Mouse (Mus musculus) layer of hippocampus, postnatal 10 days (tissue): ENCODE results near the gene Gm10134. TPM values are rescaled to one million over a fixed set of nuclear protein-coding genes. Genes with fewer than 3 reads are reported as not detected.

Experiments used
- DNase-seq, 2 experiments: peaks; one replicate each; pipeline ENCODE4 v3.0.0; 2021; ENCODE audit warnings: low spot score in 2 of 2
- total RNA-seq, 2 experiments: library from RNA; stranded (reverse); gene quantifications; 2 replicates each; pipeline ENCODE4 v1.2.3; 2021

Gm10134 gene
- total RNA-seq, 2 experiments from 2014 or later, result 1.2 TPM; not detected in 1

DNA sequence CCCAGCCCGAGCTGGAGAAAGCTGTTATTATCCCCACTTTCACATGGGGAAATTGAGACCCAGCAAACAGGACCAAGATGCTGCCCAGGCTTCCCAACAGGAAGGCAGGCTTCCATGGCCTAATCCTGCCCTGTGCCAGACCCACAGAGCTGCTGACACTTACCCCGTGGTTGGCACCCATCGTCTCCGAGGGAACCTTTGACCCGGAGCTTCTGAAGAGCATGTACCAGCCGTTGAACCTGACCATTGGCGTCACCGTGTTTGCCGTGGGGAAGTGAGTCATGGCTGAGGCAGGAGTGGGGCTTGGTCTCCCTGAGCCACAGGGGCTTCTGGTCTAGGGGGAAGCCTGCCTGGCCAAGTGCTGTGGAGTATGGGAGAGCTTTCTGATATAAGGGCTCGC is 2.9 kb upstream of the Gm10134 start:
- DNase-seq, result no peak

DNA sequence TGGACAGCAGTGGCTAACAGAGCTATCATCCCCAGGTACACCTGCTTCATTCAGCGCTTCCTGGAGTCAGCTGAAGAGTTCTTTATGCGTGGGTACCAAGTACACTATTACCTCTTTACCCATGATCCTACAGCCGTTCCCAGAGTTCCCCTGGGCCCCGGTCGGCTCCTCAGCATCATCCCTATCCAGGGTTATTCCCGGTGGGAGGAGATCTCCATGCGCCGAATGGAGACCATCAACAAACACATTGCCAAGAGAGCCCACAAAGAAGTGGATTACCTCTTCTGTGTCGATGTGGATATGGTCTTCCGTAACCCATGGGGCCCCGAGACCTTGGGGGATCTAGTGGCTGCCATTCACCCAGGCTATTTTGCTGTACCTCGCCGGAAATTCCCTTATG is 1.2 kb upstream of the Gm10134 start:
- DNase-seq, result no peak

DNA sequence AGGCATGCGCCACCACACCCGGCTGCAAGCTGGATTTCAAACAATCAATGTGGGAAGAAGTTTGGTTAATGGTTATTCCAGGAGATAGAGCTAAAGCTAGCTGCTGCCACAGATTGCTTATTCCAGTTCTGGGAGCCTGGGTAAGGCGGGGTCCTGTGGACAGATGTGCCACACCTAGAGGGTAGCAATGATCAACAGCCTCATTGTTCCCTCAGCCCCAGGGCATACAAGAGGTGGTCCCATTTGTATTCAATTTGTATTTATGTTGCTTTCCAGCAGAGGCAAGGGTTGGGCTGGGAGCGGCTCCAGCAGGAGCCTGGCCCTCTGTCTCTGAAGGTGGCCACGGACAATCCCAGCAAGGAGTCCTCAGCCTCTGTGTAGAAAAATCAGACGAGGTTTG is 396 bp downstream of the Gm10134 start:
- no peak for DNase-seq

DNA sequence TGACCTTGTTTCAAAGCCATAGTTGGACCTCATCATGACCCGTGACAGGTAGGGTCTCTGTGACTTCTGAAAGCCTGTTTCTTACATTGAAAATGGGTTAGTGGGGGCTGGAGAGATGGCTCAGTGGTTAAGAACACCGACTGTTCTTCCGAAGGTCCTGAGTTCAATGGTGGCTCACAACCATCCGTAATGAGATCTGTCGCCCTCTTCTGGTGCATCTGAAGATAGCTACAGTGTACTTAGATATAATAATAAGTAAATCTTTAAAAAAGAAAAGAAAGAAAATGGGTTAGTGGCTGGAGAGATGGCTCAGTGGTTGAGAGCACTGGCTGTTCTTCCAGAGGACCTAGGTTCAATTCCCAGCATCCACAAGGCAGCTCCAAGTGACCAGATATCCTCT is 5.7 kb downstream of the Gm10134 start:
- DNase-seq, result peak; percentile 2 to 7

DNA sequence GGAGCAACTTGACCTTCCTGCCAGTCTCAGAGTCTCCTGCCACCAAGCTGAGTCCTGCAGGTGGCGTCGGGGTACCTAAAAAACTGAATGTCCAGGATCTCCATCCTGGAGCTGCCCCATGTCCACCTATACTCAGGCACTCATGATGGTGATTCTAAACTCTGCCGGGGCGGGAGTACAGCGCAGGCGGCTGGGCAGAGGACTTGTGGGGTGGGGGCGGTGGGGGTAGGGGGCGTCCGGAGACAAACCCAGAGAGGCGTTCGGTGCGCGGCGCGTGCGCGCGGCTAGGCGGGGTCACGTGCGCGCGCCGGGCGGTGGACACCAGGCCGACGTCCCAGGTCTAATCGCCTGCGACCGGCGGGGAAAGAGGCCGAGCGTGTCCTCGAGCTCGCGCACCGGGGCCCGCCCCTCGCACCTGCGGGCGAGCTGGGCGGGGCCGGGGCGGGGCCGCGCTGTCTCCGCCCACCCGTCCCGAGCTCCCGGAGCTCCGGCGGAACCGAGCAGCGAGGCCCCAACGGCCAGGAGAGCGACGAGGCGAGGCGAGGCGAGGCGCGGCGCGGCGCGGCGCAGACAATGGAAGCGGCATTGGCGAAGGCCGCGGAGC is 7.0 kb downstream of the Gm10134 start, which contains the start of gene Ralgds:
TSS of gene Ralgds (plus strand) at position 328 of the 604 bp plus-strand sequence.
- peak; percentile 50 to 62 for DNase-seq

DNA sequence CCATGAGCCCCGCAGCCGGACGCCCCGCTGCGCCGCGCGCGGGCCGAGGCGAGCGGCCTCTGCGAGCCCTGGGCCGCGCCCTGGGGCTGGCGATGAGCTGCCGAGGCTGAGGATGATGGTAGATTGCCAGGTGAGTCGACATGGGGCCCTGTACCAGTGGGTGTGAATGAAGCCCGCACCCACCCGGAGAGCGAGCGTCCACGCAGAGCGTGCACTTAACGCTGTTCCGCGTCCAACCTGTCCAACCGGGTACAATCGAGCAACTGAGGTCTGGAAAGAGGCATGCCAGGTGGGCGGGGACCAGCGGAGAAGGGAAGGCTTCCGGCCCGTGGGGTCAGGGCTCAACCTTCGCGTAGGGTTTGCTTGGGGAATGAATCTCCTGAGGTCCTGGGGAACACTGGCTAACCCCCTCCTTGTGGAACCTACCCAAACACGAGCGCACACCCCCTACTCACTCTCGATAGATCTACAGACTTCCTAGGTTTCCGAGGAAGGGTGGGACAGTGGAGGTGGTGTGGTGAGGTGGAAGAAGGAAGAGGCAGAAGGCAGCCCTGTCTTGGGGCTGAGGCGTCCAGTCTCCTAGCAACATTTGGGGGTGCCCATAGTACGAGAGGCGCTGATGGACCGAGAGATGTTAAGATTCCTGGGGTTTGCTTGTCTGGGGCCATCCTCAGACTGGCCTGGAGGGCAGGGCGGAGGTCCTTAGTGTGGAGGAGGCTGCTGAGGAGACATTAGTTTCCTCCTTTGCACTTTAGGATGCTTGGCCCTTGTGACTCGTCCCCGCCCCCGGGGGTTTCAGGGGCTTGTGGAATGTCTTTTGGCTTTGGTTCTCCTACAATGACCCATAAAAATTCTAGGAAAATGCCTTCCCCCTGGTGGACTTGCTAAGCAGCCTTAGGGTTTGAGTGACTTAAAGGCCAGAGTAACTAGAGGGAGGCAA is 7.8 kb downstream of the Gm10134 start:
- DNase-seq, result peak; percentile 46 to 57

DNA sequence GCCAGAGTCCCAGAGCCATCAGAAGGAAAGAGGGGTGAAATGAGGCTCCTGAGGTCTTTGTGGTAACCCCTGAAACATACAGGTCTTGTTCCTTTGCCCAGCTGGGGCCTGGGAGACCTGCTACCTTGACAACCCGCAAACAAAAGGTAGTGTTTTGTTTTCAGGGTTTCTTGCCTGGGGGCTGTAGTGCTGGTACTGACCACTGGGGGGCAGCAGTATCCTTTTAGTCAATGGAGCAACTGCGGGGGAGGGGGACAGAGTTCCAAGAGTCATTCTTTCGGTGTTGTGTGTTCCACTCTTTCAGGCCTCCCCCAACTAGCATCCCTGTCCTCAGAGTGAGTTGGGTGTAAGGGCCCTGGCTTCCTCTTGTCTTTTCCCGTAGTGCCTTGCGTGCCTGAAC is 8.6 kb downstream of the Gm10134 start:
- peak; percentile 92 to 93 for DNase-seq

DNA sequence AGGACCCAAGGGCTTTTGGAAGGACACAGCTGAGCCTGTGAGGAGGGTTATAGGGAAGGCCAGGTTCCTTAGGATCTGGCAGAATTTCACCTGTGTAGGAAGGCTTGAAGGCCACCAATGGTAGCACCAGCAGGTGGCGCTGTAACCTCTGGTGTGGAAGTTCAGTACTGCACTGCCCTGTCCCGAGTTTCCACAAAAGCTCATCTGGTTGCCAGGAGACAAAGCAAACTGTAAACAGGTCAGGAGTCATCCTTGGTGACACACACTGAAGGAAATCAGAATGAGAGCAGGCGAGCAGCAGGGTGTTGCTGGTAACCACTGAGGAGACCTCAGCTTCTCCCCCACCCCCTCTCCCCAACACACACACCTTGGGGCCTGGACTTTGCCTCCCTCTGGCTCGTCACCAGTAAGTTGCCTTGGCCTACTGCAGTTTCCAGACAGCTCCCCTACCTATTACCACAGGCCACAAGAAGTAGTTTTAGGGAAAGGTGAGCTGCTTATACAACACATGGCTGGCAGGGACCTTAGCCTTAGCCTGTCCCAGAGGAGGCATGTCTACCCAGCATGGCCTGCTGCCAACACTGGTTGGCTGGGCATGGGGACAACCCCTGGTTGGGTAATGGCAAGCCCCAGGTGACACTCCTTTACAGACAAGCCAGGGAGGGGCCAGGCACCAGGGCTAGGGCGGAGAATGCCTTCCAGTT is 11.5 kb downstream of the Gm10134 start:
- peak; percentile 72 to 77 for DNase-seq

DNA sequence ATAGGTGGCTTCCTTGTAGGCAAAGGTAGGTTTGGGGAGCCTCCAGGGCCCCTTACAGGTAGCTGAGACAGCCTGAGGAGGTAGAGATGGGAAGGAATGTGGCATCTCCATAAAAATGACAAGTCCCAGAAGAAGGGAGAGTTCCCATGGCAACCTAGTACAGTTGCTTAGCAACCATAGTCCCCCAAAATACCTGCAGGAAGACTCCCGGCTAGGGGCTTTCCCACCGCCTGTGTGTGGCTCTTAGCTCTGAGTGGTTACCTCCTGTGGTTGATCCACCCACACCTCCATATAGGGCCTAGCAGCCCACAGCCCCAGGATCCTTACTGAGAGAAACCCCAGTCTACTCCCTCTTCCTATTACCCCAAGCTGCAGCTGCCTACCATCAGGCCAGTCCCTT is 12.3 kb downstream of the Gm10134 start:
- peak; percentile 27 to 49 for DNase-seq

DNA sequence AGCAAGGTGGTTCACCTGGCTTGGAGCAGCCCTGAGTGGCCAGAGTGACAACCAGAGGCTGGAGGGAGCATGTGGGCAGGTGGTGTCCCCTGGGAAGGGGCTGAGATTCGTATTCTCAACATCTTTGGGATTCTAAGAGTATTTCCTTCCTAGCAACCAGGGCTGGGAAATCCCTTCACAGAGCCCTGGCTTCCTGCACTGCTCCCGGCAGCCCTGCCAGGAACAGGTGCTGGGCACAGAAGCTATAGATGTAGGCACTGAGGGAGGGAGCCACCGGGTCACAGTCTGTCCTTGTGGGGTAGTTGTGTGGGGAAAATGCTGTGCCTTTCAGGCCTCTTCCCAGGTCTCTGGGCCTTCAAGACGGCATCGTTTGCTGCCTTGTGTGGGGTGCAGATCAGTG is 14.7 kb downstream of the Gm10134 start:
- DNase-seq, result peak; percentile 21 to 23

DNA sequence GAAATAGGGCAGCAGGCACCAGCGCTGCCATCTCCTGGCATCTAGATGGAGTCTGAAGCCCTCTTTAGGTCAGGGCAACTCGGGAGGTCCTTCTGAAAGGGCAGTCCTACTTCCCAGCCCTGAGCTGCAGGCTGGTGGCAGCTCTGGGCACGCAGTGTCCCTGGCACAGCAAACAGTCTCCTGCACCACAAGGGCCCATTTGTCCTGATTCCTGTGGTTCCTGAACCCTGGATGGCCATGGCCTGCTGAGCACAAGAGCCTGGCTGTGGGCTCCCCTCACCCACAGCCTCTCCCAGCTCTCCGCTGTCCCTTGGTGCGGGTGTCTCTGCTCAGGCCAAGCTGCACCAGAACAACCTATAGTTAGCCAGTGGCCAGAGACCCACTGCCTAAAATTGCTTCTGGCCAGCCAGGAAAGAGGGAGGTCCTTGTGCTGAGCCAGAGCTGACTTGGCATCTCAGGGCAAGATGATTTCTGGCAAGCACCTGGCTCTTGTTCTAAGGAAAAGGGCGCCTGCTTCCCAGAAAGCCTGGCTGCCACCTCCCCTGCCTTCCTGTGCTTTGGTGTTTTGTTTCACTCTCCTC is 15.8 kb downstream of the Gm10134 start:
- peak; percentile 61 to 65 for DNase-seq

DNA sequence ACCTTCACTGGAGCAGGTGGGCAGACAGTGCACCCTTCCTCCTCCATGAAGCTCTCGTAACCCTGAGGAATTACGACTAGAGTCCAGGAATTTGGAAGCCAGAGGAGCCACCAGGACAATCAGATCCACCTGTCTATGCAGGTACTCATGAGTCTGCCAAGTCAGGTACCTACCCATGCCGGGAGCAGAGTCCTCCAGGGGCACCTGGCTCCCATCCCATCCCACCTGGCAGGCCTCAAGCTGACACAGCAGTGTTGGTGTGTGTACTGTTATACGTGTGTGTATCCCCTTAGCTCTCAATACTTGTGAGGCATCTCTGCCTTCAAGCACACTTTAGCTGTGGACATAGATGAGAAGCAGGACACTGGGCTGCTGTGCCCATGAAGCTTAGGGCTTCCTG is 16.3 kb downstream of the Gm10134 start:
- DNase-seq, result peak; percentile 22 to 39

DNA sequence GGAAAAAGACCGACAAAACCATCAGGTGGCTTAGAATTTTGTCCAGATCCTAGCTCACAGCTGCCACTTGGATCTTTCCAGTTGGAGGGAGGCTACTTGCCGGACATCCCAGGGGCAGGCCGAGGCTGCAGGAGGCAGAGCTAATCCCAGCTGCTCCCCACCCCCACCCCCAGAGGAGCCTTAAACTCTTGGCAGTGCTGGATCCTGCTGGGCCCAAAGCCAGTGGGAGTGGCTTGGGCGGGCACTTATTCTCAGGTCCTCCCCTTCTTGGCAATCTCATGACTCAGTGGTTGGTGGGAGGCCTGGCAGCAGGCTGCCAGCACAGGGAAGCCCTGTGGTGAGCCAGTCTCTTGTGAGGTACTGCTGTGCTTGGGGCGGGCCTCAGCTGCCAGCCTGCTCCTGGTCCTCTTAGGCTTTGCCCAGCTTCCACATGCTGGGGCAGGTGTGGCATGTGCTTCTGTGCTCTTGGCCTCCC is 17.8 kb downstream of the Gm10134 start:
- DNase-seq, result peak; percentile 89 to 92

DNA sequence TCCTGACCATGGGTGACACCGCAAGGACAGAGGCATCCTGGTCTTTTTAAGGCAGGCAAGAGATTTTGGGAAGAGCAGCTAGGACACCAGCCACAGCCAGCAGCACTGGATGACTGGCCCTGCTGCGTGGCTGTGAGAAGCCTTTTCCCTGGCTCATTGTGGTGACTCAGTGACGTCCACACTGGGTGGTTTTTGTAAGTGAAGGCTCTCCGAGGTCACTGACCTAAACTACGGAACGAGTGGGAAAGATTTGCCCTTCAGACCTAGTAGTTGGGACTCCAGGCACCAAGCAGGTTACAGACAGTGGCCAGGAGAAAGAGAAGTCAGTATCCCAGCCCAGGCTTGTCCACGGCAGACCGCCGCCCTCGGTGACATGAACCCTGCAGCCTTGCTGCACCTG is 18.5 kb downstream of the Gm10134 start:
- peak in 1 of 2 experiments; percentile 11 for DNase-seq

DNA sequence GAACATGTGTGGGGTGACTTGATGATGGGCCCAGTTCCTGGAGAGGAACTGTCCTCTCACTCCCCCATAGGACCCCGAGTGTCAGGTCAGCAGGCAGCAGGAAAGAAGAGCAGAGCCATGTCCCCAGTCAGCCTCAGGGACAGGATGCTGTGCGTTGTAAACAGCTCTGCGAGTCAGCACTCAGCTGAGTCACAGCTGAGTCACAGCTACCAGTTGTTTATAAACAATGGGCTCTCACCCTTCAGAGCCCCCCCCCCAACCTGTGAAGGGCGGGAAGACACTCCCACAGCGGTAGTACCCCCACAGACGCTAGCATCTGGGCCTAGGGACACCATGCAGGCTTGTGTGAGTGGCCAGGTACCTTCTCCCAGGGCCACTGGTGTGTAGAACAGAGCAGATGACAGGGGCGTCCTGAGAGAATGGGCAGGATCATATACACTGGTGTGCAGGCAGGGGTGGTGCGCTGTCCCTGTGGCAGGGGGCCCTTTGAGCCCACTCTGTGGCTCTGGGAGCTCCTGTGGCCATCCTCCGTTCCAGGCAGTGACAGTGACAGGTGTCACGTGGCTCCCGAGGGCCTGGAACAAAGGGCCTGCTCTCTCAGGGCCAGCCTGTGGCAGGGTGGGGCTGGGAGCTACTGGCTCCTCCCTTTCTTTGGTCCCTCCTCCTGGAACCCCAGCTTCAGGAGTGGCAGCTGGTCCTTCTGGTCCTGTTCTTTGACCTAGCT is 19.5 kb downstream of the Gm10134 start:
- peak; percentile 20 to 31 for DNase-seq

DNA sequence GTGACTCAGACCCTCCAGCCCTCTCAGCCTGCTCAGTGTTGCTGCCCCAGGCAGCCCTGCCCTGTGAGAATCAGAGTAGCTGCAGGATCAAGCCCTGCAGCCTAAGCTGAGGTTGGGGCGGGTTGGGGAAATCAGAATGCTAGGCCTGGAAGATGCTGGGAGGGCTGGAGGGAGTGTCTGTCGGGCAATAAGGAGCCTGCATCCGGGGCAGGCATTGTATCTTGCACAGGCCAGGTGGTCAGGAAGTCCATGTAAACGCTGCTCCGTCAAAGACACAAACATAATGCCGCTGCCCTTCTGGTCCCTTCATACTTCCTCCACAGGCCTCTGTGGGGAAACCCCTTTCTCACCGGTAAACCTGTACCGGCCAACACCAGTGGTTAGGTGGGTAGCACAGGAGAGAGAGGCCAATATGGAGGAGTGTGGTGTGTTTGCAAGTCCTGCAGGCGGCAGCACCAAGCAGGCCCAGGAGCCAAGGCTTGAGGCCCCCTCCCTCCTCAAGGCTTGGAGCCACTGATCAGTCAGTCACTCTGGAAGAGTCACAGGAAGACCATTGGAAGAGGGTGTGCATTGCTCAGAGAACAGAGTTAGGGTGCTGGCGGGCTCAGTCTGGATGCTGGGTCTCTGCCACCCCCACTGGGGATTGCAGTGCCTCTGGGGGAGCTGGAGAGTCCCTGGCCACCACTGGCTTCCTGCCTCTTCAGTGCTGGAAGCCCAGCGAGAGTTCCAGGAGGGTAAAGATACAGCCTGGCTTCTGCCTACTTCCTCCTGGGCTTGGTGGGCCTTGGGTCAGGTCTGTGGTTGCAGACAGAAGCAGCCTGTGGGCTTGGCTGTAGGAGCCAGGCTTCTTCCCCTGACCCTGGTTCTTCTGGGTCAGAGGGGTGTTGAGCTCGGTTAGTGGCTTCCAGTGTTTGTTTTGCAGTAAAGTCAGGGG is 20.3 kb downstream of the Gm10134 start:
- peak in 1 of 2 experiments; percentile 42 for DNase-seq

DNA sequence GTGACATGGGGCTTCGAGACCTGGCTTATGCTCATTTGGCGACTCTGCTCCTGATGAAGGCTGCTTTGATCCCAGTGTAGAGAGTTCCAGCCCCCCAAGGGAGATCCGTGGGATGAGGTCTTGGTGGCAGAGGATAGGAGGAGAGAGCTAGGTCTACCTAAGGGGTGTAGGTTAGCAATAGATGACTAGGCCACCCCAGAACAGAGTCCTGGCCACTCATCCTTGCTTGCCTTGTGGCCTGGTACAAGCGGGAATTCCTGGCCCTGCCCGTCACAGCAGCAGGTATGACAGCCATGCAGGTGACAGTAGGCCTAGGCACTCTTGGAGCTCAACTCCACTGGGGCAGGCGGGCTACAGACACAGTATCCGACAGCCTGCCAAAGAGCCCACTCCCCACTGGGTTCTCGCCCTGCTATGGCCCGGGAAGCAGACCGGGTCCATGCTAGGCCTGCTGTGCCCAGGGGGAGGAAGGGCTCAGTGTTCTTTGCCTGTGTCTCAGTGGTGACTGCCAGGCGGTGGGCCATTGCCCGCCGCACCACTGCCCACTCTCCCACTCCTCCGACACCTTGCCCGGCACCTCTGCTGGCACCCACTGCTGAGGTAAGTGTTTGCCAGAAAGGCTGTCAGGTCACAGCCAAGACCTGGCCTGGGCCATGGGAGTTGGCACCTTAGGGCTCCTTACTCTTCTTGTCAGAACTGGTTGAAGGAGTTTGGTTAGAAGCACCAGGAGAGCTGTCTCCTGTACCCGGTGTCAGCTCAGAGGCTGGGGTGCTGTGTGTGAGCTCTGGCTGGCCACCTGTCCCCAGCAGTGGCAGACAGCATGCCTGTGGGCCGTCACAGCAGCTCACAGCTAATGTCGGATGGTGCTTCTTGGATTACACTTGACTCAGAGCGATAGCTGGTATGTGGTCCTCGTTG is 21.8 kb downstream of the Gm10134 start:
- DNase-seq, result no peak

DNA sequence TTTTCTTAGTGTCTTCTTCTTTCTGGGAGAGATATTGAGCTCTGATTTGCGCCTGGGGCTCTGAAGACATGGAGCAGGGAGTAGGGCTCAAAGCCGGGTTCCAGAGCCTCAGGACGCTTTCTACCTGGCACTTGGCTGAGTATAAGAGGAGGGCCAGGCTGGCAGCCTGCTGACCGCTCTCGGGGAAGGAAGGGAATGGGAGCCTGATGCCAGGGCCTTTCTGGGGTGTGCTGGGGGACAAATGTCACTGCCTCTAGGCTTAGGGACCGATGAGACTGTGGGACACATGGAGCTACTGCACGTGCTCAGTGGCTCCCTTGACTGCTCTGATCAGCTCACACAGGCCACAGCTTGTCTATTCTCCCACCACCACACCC is 22.4 kb downstream of the Gm10134 start:
- DNase-seq, result no peak
